Mouse (Mus musculus): ENCODE measurements around the gene Rpl18a.

- peak; percentile 40 for TF ChIP-seq CTCF (IDR thresholded peaks at IDR 0.05)
- no peak for TF ChIP-seq EP300 (IDR thresholded peaks at IDR 0.05)
Observed at GRCm38 (mm10) chr8:70941478-70941877, 44.3 kb upstream of the Rpl18a start.
